Mouse (Mus musculus): ENCODE results near the gene Unc5a. TPM values are rescaled to one million over a fixed set of nuclear protein-coding genes. Genes with fewer than 3 reads are reported as not detected.

Unc5a gene
- total and polyA plus RNA-seq, 3 experiments: 0.02 TPM; not detected in 2

- Histone ChIP-seq H3K4me1 (ENCODE audit: insufficient read depth, low read depth, low read length) (0 out of 2 replicates have a peak, but pooled peaks cover 7% of the 10 kb centered on the region), H3K27me3 (ENCODE audit: insufficient read depth, low read length) (peaks cover 8% of the 10 kb centered on the region), H3K36me3 (replicated peaks) (no peaks in the 10 kb centered on the region), H3K4me3 (ENCODE audit: low read depth, low read length) (no peak overlapping the region), H3K9me3 (replicated peaks) (no peaks in the 10 kb centered on the region)
- no peak for TF ChIP-seq GATA2 (IDR thresholded peaks at IDR 0.05; ENCODE audit: borderline replicate concordance, low read depth, low read length)
- TF ChIP-seq GATA1 (IDR thresholded peaks at IDR 0.05; ENCODE audit: borderline replicate concordance, low read length): no peak
- TF ChIP-seq TAL1 (conservative IDR thresholded peaks at IDR 0.05; ENCODE audit: low read depth, low read length): no peak
- TF ChIP-seq POLR2AphosphoS5 (IDR thresholded peaks at IDR 0.05; ENCODE audit: insufficient replicate concordance, low read depth, low read length): no peak
- no peak for TF ChIP-seq CTCF (IDR thresholded peaks at IDR 0.05; ENCODE audit: low read depth, low read length)
- ATAC-seq (ENCODE audit: extremely low read depth, insufficient number of reproducible peaks, low FRiP score, poor library complexity, severe bottlenecking) (no peak), DNase-seq (ENCODE audit: low spot score) (no peak)
Measured at GRCm38 (mm10) chr13:55019181-55019580, 70.0 kb downstream of the Unc5a start.

- no peak overlapping the region for H3K4me3 ChIP-seq (ENCODE audit: low read depth, low read length)
- TF ChIP-seq CTCF (IDR thresholded peaks at IDR 0.05; ENCODE audit: low read depth, low read length): no peak
- no peak for TF ChIP-seq GATA2 (IDR thresholded peaks at IDR 0.05; ENCODE audit: borderline replicate concordance, low read depth, low read length)
- TF ChIP-seq TAL1 (conservative IDR thresholded peaks at IDR 0.05; ENCODE audit: low read depth, low read length): no peak
- no peak for TF ChIP-seq GATA1 (IDR thresholded peaks at IDR 0.05; ENCODE audit: borderline replicate concordance, low read length)
- TF ChIP-seq POLR2AphosphoS5 (IDR thresholded peaks at IDR 0.05; ENCODE audit: insufficient replicate concordance, low read depth, low read length): no peak
- H3K9me3 ChIP-seq (replicated peaks): no peaks in the 10 kb centered on the region
- H3K36me3 ChIP-seq (replicated peaks): no peaks in the 10 kb centered on the region
- H3K27me3 ChIP-seq (ENCODE audit: insufficient read depth, low read length): peaks cover 4% of the 10 kb centered on the region
- ATAC-seq (ENCODE audit: extremely low read depth, insufficient number of reproducible peaks, low FRiP score, poor library complexity, severe bottlenecking) (no peak), DNase-seq (ENCODE audit: low spot score) (no peak)
- 0 out of 2 replicates have a peak, but pooled peaks cover 7% of the 10 kb centered on the region for H3K4me1 ChIP-seq (ENCODE audit: insufficient read depth, low read depth, low read length)
Measured at GRCm38 (mm10) chr13:55020051-55020450, 70.8 kb downstream of the Unc5a start.

GRCm38 (mm10) chr13:55021194-55021779, 72.1 kb downstream of the Unc5a start, which contains the start of gene Hk3:
Hk3 (minus strand) TSS chr13:55021385.
- Histone ChIP-seq H3K9me3 (replicated peaks) (no peaks in the 10 kb centered on the region), H3K36me3 (replicated peaks) (peaks cover 2% of the 10 kb centered on the region), H3K27me3 (ENCODE audit: insufficient read depth, low read length) (peaks cover 2% of the 10 kb centered on the region; the same call in 1 of the 2 replicates), H3K4me1 (ENCODE audit: insufficient read depth, low read depth, low read length) (0 out of 2 replicates have a peak, but pooled peaks cover 7% of the 10 kb centered on the region), H3K4me3 (ENCODE audit: low read depth, low read length) (no peak within 1 kb of the TSS)
- DNase-seq (ENCODE audit: low spot score): no peak
- TF ChIP-seq POLR2AphosphoS5 (IDR thresholded peaks at IDR 0.05; ENCODE audit: insufficient replicate concordance, low read depth, low read length) (no peak), CTCF (IDR thresholded peaks at IDR 0.05; ENCODE audit: low read depth, low read length) (no peak), GATA2 (IDR thresholded peaks at IDR 0.05; ENCODE audit: borderline replicate concordance, low read depth, low read length) (no peak), TAL1 (conservative IDR thresholded peaks at IDR 0.05; ENCODE audit: low read depth, low read length) (no peak), GATA1 (IDR thresholded peaks at IDR 0.05; ENCODE audit: borderline replicate concordance, low read length) (no peak)
- no peak for ATAC-seq (ENCODE audit: extremely low read depth, insufficient number of reproducible peaks, low FRiP score, poor library complexity, severe bottlenecking)

GRCm38 (mm10) chr13:55022256-55022655, 73.0 kb downstream of the Unc5a start:
- peaks cover 2% of the 10 kb centered on the region for H3K36me3 ChIP-seq (replicated peaks)
- no peak for DNase-seq (ENCODE audit: low spot score)
- H3K9me3 ChIP-seq (replicated peaks): no peaks in the 10 kb centered on the region
- 0 out of 2 replicates have a peak, but pooled peaks cover 7% of the 10 kb centered on the region for H3K4me1 ChIP-seq (ENCODE audit: insufficient read depth, low read depth, low read length)
- H3K4me3 ChIP-seq (ENCODE audit: low read depth, low read length): no peak overlapping the region
- no peak for ATAC-seq (ENCODE audit: extremely low read depth, insufficient number of reproducible peaks, low FRiP score, poor library complexity, severe bottlenecking)
- peaks cover 2% of the 10 kb centered on the region; the same call in 1 of the 2 replicates for H3K27me3 ChIP-seq (ENCODE audit: insufficient read depth, low read length)
- TF ChIP-seq GATA2 (IDR thresholded peaks at IDR 0.05; ENCODE audit: borderline replicate concordance, low read depth, low read length): no peak
- no peak for TF ChIP-seq CTCF (IDR thresholded peaks at IDR 0.05; ENCODE audit: low read depth, low read length)
- no peak for TF ChIP-seq POLR2AphosphoS5 (IDR thresholded peaks at IDR 0.05; ENCODE audit: insufficient replicate concordance, low read depth, low read length)
- no peak for TF ChIP-seq GATA1 (IDR thresholded peaks at IDR 0.05; ENCODE audit: borderline replicate concordance, low read length)
- no peak for TF ChIP-seq TAL1 (conservative IDR thresholded peaks at IDR 0.05; ENCODE audit: low read depth, low read length)

- TF ChIP-seq POLR2AphosphoS5 (IDR thresholded peaks at IDR 0.05; ENCODE audit: insufficient replicate concordance, low read depth, low read length) (no peak), GATA2 (IDR thresholded peaks at IDR 0.05; ENCODE audit: borderline replicate concordance, low read depth, low read length) (no peak), GATA1 (IDR thresholded peaks at IDR 0.05; ENCODE audit: borderline replicate concordance, low read length) (no peak), TAL1 (conservative IDR thresholded peaks at IDR 0.05; ENCODE audit: low read depth, low read length) (no peak), CTCF (IDR thresholded peaks at IDR 0.05; ENCODE audit: low read depth, low read length) (no peak)
- DNase-seq (ENCODE audit: low spot score) (no peak), ATAC-seq (ENCODE audit: extremely low read depth, insufficient number of reproducible peaks, low FRiP score, poor library complexity, severe bottlenecking) (no peak)
- Histone ChIP-seq H3K9me3 (replicated peaks) (no peaks in the 10 kb centered on the region), H3K36me3 (replicated peaks) (peaks cover 4% of the 10 kb centered on the region), H3K4me3 (ENCODE audit: low read depth, low read length) (no peak overlapping the region), H3K4me1 (ENCODE audit: insufficient read depth, low read depth, low read length) (0 out of 2 replicates have a peak, but pooled peaks cover 7% of the 10 kb centered on the region), H3K27me3 (ENCODE audit: insufficient read depth, low read length) (peaks cover 2% of the 10 kb centered on the region; the same call in 1 of the 2 replicates)
Measured at GRCm38 (mm10) chr13:55022715-55023114, 73.5 kb downstream of the Unc5a start.

DNA sequence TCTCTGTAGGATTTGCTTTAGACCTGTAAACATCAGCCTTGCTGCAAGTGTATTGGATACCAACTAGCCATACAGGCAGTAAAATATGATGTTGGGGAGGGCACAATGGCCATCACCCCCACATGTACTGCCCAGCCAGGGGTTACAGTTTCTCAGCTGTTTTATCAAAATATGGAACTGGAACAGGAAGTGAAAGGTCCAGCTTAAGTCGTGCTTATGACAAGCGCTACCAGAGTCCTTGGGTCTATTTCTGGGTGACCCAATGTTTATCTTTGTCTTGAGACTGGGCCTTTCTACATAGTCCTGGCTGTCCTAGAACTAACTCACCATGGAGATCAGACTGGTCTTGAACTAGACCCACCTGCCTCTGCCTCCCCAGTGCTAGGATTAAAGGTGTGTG, 75.0 kb downstream of the Unc5a start:
- Histone ChIP-seq H3K9me3 (replicated peaks) (no peaks in the 10 kb centered on the region), H3K4me1 (ENCODE audit: insufficient read depth, low read depth, low read length) (0 out of 2 replicates have a peak, but pooled peaks cover 7% of the 10 kb centered on the region), H3K27me3 (ENCODE audit: insufficient read depth, low read length) (peaks cover 2% of the 10 kb centered on the region; the same call in 1 of the 2 replicates), H3K4me3 (ENCODE audit: low read depth, low read length) (no peak overlapping the region), H3K36me3 (replicated peaks) (peaks cover 14% of the 10 kb centered on the region)
- ATAC-seq (ENCODE audit: extremely low read depth, insufficient number of reproducible peaks, low FRiP score, poor library complexity, severe bottlenecking) (no peak), DNase-seq (ENCODE audit: low spot score) (no peak)
- TF ChIP-seq POLR2AphosphoS5 (IDR thresholded peaks at IDR 0.05; ENCODE audit: insufficient replicate concordance, low read depth, low read length) (no peak), GATA2 (IDR thresholded peaks at IDR 0.05; ENCODE audit: borderline replicate concordance, low read depth, low read length) (no peak)
